Mouse (Mus musculus): ENCODE measurements around the gene Fbxo2.

Fbxo2 gene

GRCm38 (mm10) chr4:148140098-148141011 is 20.1 kb upstream of the Fbxo2 start:
- in situ Hi-C loops (cut with MboI; ENCODE audit: low sequenced_read_pairs): no loop called here

GRCm38 (mm10) chr4:148143721-148144120 is 16.7 kb upstream of the Fbxo2 start:
- in situ Hi-C loops (cut with MboI; ENCODE audit: low sequenced_read_pairs): no loop called here

- in situ Hi-C loops (cut with MboI; ENCODE audit: low sequenced_read_pairs): no loop called here
Measured at GRCm38 (mm10) chr4:148147714-148148113, 12.7 kb upstream of the Fbxo2 start.

- in situ Hi-C loops (cut with MboI; ENCODE audit: low sequenced_read_pairs): no loop called here
Measured at GRCm38 (mm10) chr4:148149540-148149939, 10.9 kb upstream of the Fbxo2 start.

- in situ Hi-C loops (cut with MboI; ENCODE audit: low sequenced_read_pairs): loop anchor here (25.0 kb wide), 1 partner anchor 462 kb away; the partner anchor contains the start of gene Masp2
Measured at GRCm38 (mm10) chr4:148150242-148150641, 10.2 kb upstream of the Fbxo2 start.

GRCm38 (mm10) chr4:148150953-148151266 is 9.5 kb upstream of the Fbxo2 start:
- in situ Hi-C loops (cut with MboI; ENCODE audit: low sequenced_read_pairs): loop anchor here (25.0 kb wide), 1 partner anchor 461 kb away; the partner anchor contains the start of gene Masp2

- in situ Hi-C loops (cut with MboI; ENCODE audit: low sequenced_read_pairs): loop anchor here (25.0 kb wide), 1 partner anchor 461 kb away; the partner anchor contains the start of gene Masp2
Measured at GRCm38 (mm10) chr4:148151267-148152168, 8.9 kb upstream of the Fbxo2 start, which contains the start of gene Fbxo6. Gene Fbxo6 (minus strand): TSS chr4:148152140.

- in situ Hi-C loops (cut with MboI; ENCODE audit: low sequenced_read_pairs): loop anchor here (25.0 kb wide), 1 partner anchor 460 kb away; the partner anchor contains the start of gene Masp2
Measured at GRCm38 (mm10) chr4:148152547-148152946, 7.9 kb upstream of the Fbxo2 start.

GRCm38 (mm10) chr4:148154006-148154405 is 6.4 kb upstream of the Fbxo2 start:
- in situ Hi-C loops (cut with MboI; ENCODE audit: low sequenced_read_pairs): loop anchor here (25.0 kb wide), 1 partner anchor 458 kb away; the partner anchor contains the start of gene Masp2

GRCm38 (mm10) chr4:148154982-148155381 is 5.4 kb upstream of the Fbxo2 start:
- in situ Hi-C loops (cut with MboI; ENCODE audit: low sequenced_read_pairs): loop anchor here (25.0 kb wide), 1 partner anchor 457 kb away; the partner anchor contains the start of gene Masp2

GRCm38 (mm10) chr4:148158436-148159348 is 1.7 kb upstream of the Fbxo2 start:
- in situ Hi-C loops (cut with MboI; ENCODE audit: low sequenced_read_pairs): loop anchor here (25.0 kb wide), 1 partner anchor 454 kb away; the partner anchor contains the start of gene Masp2

- in situ Hi-C loops (cut with MboI; ENCODE audit: low sequenced_read_pairs): loop anchor here (5.0 to 25.0 kb wide), 2 partner anchors 42 to 453 kb away; partner anchors contain the start of gene Masp2
Measured at GRCm38 (mm10) chr4:148159544-148160435, 631 bp upstream of the Fbxo2 start.

GRCm38 (mm10) chr4:148164002-148164439 is 3.6 kb downstream of the Fbxo2 start:
- in situ Hi-C loops (cut with MboI; ENCODE audit: low sequenced_read_pairs): loop anchor here (5.0 to 25.0 kb wide), 2 partner anchors 47 to 448 kb away; partner anchors contain the start of gene Masp2

GRCm38 (mm10) chr4:148164461-148164860 is 4.0 kb downstream of the Fbxo2 start:
- in situ Hi-C loops (cut with MboI; ENCODE audit: low sequenced_read_pairs): loop anchor here (5.0 to 25.0 kb wide), 2 partner anchors 47 to 448 kb away; partner anchors contain the start of gene Masp2

GRCm38 (mm10) chr4:148165551-148165950 is 5.1 kb downstream of the Fbxo2 start:
- in situ Hi-C loops (cut with MboI; ENCODE audit: low sequenced_read_pairs): loop anchor here (25.0 kb wide), 1 partner anchor 447 kb away; the partner anchor contains the start of gene Masp2

- in situ Hi-C loops (cut with MboI; ENCODE audit: low sequenced_read_pairs): loop anchor here (25.0 kb wide), 1 partner anchor 446 kb away; the partner anchor contains the start of gene Masp2
Measured at GRCm38 (mm10) chr4:148166431-148166830, 6.0 kb downstream of the Fbxo2 start.

GRCm38 (mm10) chr4:148166986-148167385 is 6.6 kb downstream of the Fbxo2 start:
- in situ Hi-C loops (cut with MboI; ENCODE audit: low sequenced_read_pairs): loop anchor here (25.0 kb wide), 1 partner anchor 445 kb away; the partner anchor contains the start of gene Masp2

GRCm38 (mm10) chr4:148168287-148168686 is 7.9 kb downstream of the Fbxo2 start:
- in situ Hi-C loops (cut with MboI; ENCODE audit: low sequenced_read_pairs): loop anchor here (25.0 kb wide), 1 partner anchor 444 kb away; the partner anchor contains the start of gene Masp2
